In genomic region chr16:64682360-64682759, GRCm38 (mm10) we compare ENCODE assay signal across 18 mouse cellular contexts.
"Had no signal": no experiment of that assay in that cellular context is flagged by ENCODE, and none has a peak within 500 bp of the region (broad histone marks: within the 10 kb centered on the region; RNA-seq: fewer than 3 reads in every experiment).

No protein-coding gene starts in this region.

- H3K4me2 ChIP-seq: limb, embryonic 12.5 days; limb, embryonic 15.5 days; liver, embryonic 11.5 days; lung, embryonic 14.5 days; neural tube, embryonic 13.5 days had no signal

- H3K36me3 ChIP-seq: limb, embryonic 12.5 days; limb, embryonic 15.5 days; neural tube, embryonic 13.5 days had no signal

- H3K27me3 ChIP-seq: limb, embryonic 12.5 days; limb, embryonic 15.5 days; neural tube, embryonic 13.5 days had no signal

- H3K4me3 ChIP-seq: limb, embryonic 12.5 days; limb, embryonic 15.5 days; myocyte; neural tube, embryonic 13.5 days had no signal

- DNase-seq: kidney, adult 2 months; kidney, postnatal 36 days; left cerebral cortex, postnatal 4 days; liver, postnatal 0 days; lung, embryonic 14.5 days; right cerebral cortex, postnatal 25 days; thymus, adult 18-20 months; thymus, postnatal 4 days had no signal

- H3K9ac ChIP-seq: limb, embryonic 12.5 days; limb, embryonic 15.5 days; liver, embryonic 14.5 days; liver, postnatal 0 days; lung, embryonic 14.5 days; neural tube, embryonic 13.5 days had no signal

- H3K27ac ChIP-seq: kidney, postnatal 0 days; limb, embryonic 12.5 days; limb, embryonic 15.5 days; liver, embryonic 14.5 days; macrophage; neural tube, embryonic 13.5 days had no signal

- H3K4me1 ChIP-seq: limb, embryonic 12.5 days; limb, embryonic 15.5 days; neural tube, embryonic 13.5 days had no signal

- ATAC-seq: intestine, postnatal 0 days; liver, postnatal 0 days; lung, postnatal 0 days had no signal

- H3K9me3 ChIP-seq: limb, embryonic 12.5 days; limb, embryonic 15.5 days; neural tube, embryonic 13.5 days had no signal
